26 mouse cellular contexts compared by ENCODE assay signal in genomic region chr2:29439396-29439795, GRCm38 (mm10).
A peak's percentile ranks its signal among the peaks of the same experiment; 100 is the strongest.
DNase-seq lines count a peak whose midpoint lies in the region; ATAC-seq and TF ChIP-seq lines count a peak whose summit lies in the region.
"Had no signal": no experiment of that assay in that cellular context is flagged by ENCODE, and none has a peak within 500 bp of the region (broad histone marks: within the 10 kb centered on the region; RNA-seq: fewer than 3 reads in every experiment).

No protein-coding gene starts in this region.

- no peak overlapping the region for H3K4me3 ChIP-seq in forebrain, embryonic 12.5 days (replicated peaks)
- H3K4me3 ChIP-seq in forebrain, embryonic 11.5 days (ENCODE audit: low read depth, low read length): no peak overlapping the region
- H3K4me3 ChIP-seq in layer of hippocampus, adult 2 months: no peak overlapping the region
- H3K4me3 ChIP-seq in midbrain, embryonic 13.5 days (replicated peaks): no peak overlapping the region
- no peak overlapping the region for H3K4me3 ChIP-seq in midbrain, embryonic 15.5 days
- H3K4me3 ChIP-seq: embryonic facial prominence, embryonic 13.5 days; heart, embryonic 10.5 days; heart, embryonic 15.5 days; hindbrain, embryonic 15.5 days; limb, embryonic 13.5 days; neural tube, embryonic 13.5 days had no signal

- H3K9ac ChIP-seq in forebrain, embryonic 12.5 days: no peak overlapping the region
- no peak overlapping the region for H3K9ac ChIP-seq in forebrain, embryonic 11.5 days (ENCODE audit: low read length)
- no peak overlapping the region for H3K9ac ChIP-seq in midbrain, embryonic 13.5 days (replicated peaks)
- H3K9ac ChIP-seq in midbrain, embryonic 15.5 days: no peak overlapping the region
- H3K9ac ChIP-seq: embryonic facial prominence, embryonic 13.5 days; heart, embryonic 15.5 days; hindbrain, embryonic 15.5 days; limb, embryonic 13.5 days; liver, embryonic 14.5 days; lung, embryonic 14.5 days; neural tube, embryonic 13.5 days had no signal

- H3K36me3 ChIP-seq in forebrain, embryonic 12.5 days (replicated peaks): no peaks in the 10 kb centered on the region
- no peaks in the 10 kb centered on the region for H3K36me3 ChIP-seq in forebrain, embryonic 11.5 days (ENCODE audit: control insufficient read depth, insufficient read depth, low read length)
- H3K36me3 ChIP-seq in midbrain, embryonic 13.5 days: no peaks in the 10 kb centered on the region
- no peaks in the 10 kb centered on the region for H3K36me3 ChIP-seq in midbrain, embryonic 15.5 days (replicated peaks)
- H3K36me3 ChIP-seq: embryonic facial prominence, embryonic 13.5 days; heart, embryonic 10.5 days; heart, embryonic 15.5 days; hindbrain, embryonic 15.5 days; limb, embryonic 13.5 days; neural tube, embryonic 13.5 days had no signal

- DNase-seq in forebrain, embryonic 11.5 days (ENCODE audit: low spot score): no peak
- DNase-seq in layer of hippocampus, adult 2 months (ENCODE audit: low spot score in 2 of 2): no peak
- DNase-seq in layer of hippocampus, postnatal 14 days (ENCODE audit: low spot score in 2 of 2): no peak
- DNase-seq in adrenal gland, adult (ENCODE audit: inconsistent age in 2 of 2, low spot score in 1 of 2): no peak
- DNase-seq in heart, postnatal 4 days: no peak
- DNase-seq: adrenal gland, postnatal 25 days; cerebellum, adult 18-20 months; gastrocnemius, postnatal 25 days; heart, adult 11 months; kidney, adult 2 months; layer of hippocampus, adult 9-11 months; lung, embryonic 14.5 days; lung, postnatal 14 days; thymus, adult 2 months; thymus, postnatal 36 days had no signal

- TF ChIP-seq CTCF in layer of hippocampus, adult 2 months (conservative IDR thresholded peaks at IDR 0.05): no peak

- peaks cover 45% of the 10 kb centered on the region for H3K4me1 ChIP-seq in forebrain, embryonic 12.5 days
- H3K4me1 ChIP-seq in forebrain, embryonic 11.5 days (replicated peaks; ENCODE audit: control insufficient read depth, insufficient read depth, low read length): peaks cover 11% of the 10 kb centered on the region; the same call in 1 of the 2 replicates
- H3K4me1 ChIP-seq in midbrain, embryonic 13.5 days (replicated peaks): peaks cover 40% of the 10 kb centered on the region
- peaks cover 26% of the 10 kb centered on the region for H3K4me1 ChIP-seq in midbrain, embryonic 15.5 days

- no peaks in the 10 kb centered on the region for H3K9me3 ChIP-seq in forebrain, embryonic 12.5 days
- H3K9me3 ChIP-seq in forebrain, embryonic 11.5 days (ENCODE audit: control insufficient read depth, low read length): no peaks in the 10 kb centered on the region
- H3K9me3 ChIP-seq in midbrain, embryonic 13.5 days: no peaks in the 10 kb centered on the region
- no peaks in the 10 kb centered on the region for H3K9me3 ChIP-seq in midbrain, embryonic 15.5 days
- H3K9me3 ChIP-seq: embryonic facial prominence, embryonic 13.5 days; heart, embryonic 10.5 days; heart, embryonic 15.5 days; hindbrain, embryonic 15.5 days; limb, embryonic 13.5 days; neural tube, embryonic 13.5 days had no signal

- H3K27me3 ChIP-seq in forebrain, embryonic 12.5 days: no peaks in the 10 kb centered on the region
- H3K27me3 ChIP-seq in forebrain, embryonic 11.5 days (ENCODE audit: control insufficient read depth, insufficient read depth, low read length): no peaks in the 10 kb centered on the region
- H3K27me3 ChIP-seq in midbrain, embryonic 13.5 days: no peaks in the 10 kb centered on the region
- H3K27me3 ChIP-seq in midbrain, embryonic 15.5 days (replicated peaks): no peaks in the 10 kb centered on the region
- H3K27me3 ChIP-seq: embryonic facial prominence, embryonic 13.5 days; heart, embryonic 15.5 days; hindbrain, embryonic 15.5 days; limb, embryonic 13.5 days; neural tube, embryonic 13.5 days had no signal

- WGBS in forebrain, embryonic 12.5 days: 58% methylated on average over 7 of the region's 7 CpGs
- 75% methylated on average over 7 of the region's 7 CpGs for WGBS in forebrain, embryonic 11.5 days
- WGBS in midbrain, embryonic 13.5 days: 73% methylated on average over 7 of the region's 7 CpGs
- 71% methylated on average over 7 of the region's 7 CpGs for WGBS in midbrain, embryonic 15.5 days

- ATAC-seq in forebrain, embryonic 12.5 days (ENCODE audit: low FRiP score): no peak
- no peak for ATAC-seq in forebrain, embryonic 11.5 days (replicated peaks; ENCODE audit: low FRiP score)
- no peak for ATAC-seq in midbrain, embryonic 13.5 days
- ATAC-seq in midbrain, embryonic 15.5 days (replicated peaks): no peak

- H3K27ac ChIP-seq in forebrain, embryonic 12.5 days: peak overlapping the region; percentile 68; the same call in 1 of the 2 replicates
- no peak overlapping the region for H3K27ac ChIP-seq in forebrain, embryonic 11.5 days (ENCODE audit: low read depth, low read length)
- peak overlapping the region; percentile 52; the same call in 1 of the 2 replicates for H3K27ac ChIP-seq in layer of hippocampus, adult 2 months
- H3K27ac ChIP-seq in midbrain, embryonic 13.5 days: 0 out of 2 replicates have a peak overlapping the region, but pooled peaks have one; percentile 5
- no peak overlapping the region for H3K27ac ChIP-seq in midbrain, embryonic 15.5 days
- H3K27ac ChIP-seq: embryonic facial prominence, embryonic 13.5 days; heart, embryonic 10.5 days; heart, embryonic 15.5 days; hindbrain, embryonic 15.5 days; kidney, postnatal 0 days; limb, embryonic 13.5 days; liver, embryonic 14.5 days had no signal

- H3K4me2 ChIP-seq in forebrain, embryonic 12.5 days: no peak overlapping the region
- no peak overlapping the region for H3K4me2 ChIP-seq in forebrain, embryonic 11.5 days (ENCODE audit: low read depth, low read length, severe bottlenecking)
- H3K4me2 ChIP-seq in midbrain, embryonic 13.5 days (replicated peaks): no peak overlapping the region
- no peak overlapping the region for H3K4me2 ChIP-seq in midbrain, embryonic 15.5 days
- H3K4me2 ChIP-seq: embryonic facial prominence, embryonic 13.5 days; heart, embryonic 15.5 days; hindbrain, embryonic 15.5 days; limb, embryonic 13.5 days; lung, embryonic 14.5 days; neural tube, embryonic 13.5 days had no signal

Comparison
In these comparisons a context has a peak if more than half of its experiments do, and no peak if none do; other contexts are left out.
1. H3K27ac ChIP-seq: peak in forebrain, embryonic 12.5 days (single experiment), layer of hippocampus, adult 2 months (single experiment) and midbrain, embryonic 13.5 days (single experiment); none in forebrain, embryonic 11.5 days (single experiment) and midbrain, embryonic 15.5 days (single experiment).